Mouse (Mus musculus) B cell, adult 2 months (primary cell): Measurements from ENCODE around the gene Tmem114.

Experiments used
- DNase-seq, 2 experiments: peaks; one replicate each; pipeline ENCODE4 v3.0.0; 2022

Gene Tmem114

GRCm38 (mm10) chr16:8424971-8425330 is at the start of gene Tmem114:
Gene Tmem114, minus strand, starts transcription at chr16:8425136.
- no peak for DNase-seq

- peak; percentile 92 to 93 for DNase-seq
Observed at GRCm38 (mm10) chr16:8470603-8471481, 45.9 kb upstream of the Tmem114 start, which contains the start of gene Mettl22. Gene Mettl22, plus strand, starts transcription at chr16:8470788.

GRCm38 (mm10) chr16:8470132-8470531 is 45.2 kb upstream of the Tmem114 start:
- no peak for DNase-seq

GRCm38 (mm10) chr16:8459098-8459497 is 34.2 kb upstream of the Tmem114 start:
- DNase-seq = peak; percentile 77 to 80

- no peak for DNase-seq
Observed at GRCm38 (mm10) chr16:8458391-8458790, 33.5 kb upstream of the Tmem114 start.

- DNase-seq = no peak
Observed at GRCm38 (mm10) chr16:8455221-8455620, 30.3 kb upstream of the Tmem114 start.

GRCm38 (mm10) chr16:8453301-8453700 is 28.4 kb upstream of the Tmem114 start:
- no peak for DNase-seq

- no peak for DNase-seq
Observed at GRCm38 (mm10) chr16:8446256-8446655, 21.3 kb upstream of the Tmem114 start.

- no peak for DNase-seq
Observed at GRCm38 (mm10) chr16:8444911-8445310, 20.0 kb upstream of the Tmem114 start.

- DNase-seq = no peak
Observed at GRCm38 (mm10) chr16:8432616-8433015, 7.7 kb upstream of the Tmem114 start.

GRCm38 (mm10) chr16:8429531-8429930 is 4.6 kb upstream of the Tmem114 start:
- DNase-seq = no peak

- DNase-seq = no peak
Observed at GRCm38 (mm10) chr16:8425736-8426135, 800 bp upstream of the Tmem114 start.

GRCm38 (mm10) chr16:8424161-8424970 is 570 bp downstream of the Tmem114 start:
- no peak for DNase-seq

- no peak for DNase-seq
Observed at GRCm38 (mm10) chr16:8423626-8424114, 1.3 kb downstream of the Tmem114 start.

GRCm38 (mm10) chr16:8420842-8421241 is 4.1 kb downstream of the Tmem114 start:
- DNase-seq = no peak

- DNase-seq = no peak
Observed at GRCm38 (mm10) chr16:8420381-8420780, 4.6 kb downstream of the Tmem114 start.

GRCm38 (mm10) chr16:8419666-8420065 is 5.3 kb downstream of the Tmem114 start:
- DNase-seq = no peak

GRCm38 (mm10) chr16:8418126-8418525 is 6.8 kb downstream of the Tmem114 start:
- DNase-seq = no peak

- DNase-seq = no peak
Observed at GRCm38 (mm10) chr16:8417011-8417720, 7.8 kb downstream of the Tmem114 start.

GRCm38 (mm10) chr16:8415996-8416395 is 8.9 kb downstream of the Tmem114 start:
- DNase-seq = no peak

- DNase-seq = no peak
Observed at GRCm38 (mm10) chr16:8413441-8413840, 11.5 kb downstream of the Tmem114 start.

- peak; percentile 50 for DNase-seq
Observed at GRCm38 (mm10) chr16:8412213-8412612, 12.7 kb downstream of the Tmem114 start.

- no peak for DNase-seq
Observed at GRCm38 (mm10) chr16:8409197-8409596, 15.7 kb downstream of the Tmem114 start.
